Mouse (Mus musculus) thymus, postnatal 25 days (tissue): ENCODE results near the gene Map3k11.

Experiments used
- DNase-seq: peaks from one replicate; pipeline ENCODE4 v3.0.0; 2022

Map3k11 gene

DNA sequence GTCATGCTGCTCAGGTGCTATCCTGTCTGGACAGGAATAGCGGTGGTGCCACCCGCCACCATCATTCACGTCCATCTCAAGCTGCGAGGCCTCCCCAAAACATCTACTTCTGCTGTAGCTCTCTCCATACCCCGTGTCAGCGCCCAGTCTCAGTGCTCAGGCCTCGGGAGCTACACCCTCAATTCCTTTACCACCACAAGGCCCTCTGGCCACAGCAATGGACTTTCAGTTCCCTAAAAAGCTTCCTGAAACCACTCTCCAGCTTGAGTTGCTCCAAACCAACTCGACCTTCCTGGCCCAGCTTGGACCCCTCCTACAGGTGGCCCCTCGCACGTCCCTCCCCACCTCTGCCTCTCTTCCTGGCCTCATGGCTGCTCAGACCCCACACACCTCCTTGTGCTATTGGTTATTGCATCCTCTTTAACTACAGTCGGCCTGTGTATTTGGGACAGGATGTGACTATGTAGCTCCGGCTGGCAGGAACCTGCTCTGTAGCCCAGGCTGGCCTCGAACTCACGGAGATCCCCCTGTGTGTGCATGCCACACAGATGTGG is 23.4 kb downstream of the Map3k11 start:
- DNase-seq, result no peak

DNA sequence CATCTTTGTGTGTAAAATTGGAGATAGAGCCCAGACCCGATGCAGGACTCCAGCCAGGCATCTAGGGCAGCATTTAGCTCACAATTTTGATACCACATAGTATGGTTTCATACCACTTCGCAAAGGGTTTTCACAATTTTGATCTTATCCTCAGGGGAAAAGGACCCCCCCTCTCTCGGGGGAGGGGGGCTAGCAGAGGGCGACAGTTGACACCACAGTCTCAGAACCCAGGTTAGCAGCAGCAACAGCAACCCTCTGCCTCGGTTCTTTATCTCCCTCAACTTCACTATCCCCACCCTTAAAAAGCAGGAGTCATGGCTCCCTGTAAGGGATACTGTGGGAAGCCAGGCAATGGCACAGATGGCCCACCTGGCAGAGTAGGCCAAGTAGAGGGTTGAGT is 24.7 kb downstream of the Map3k11 start:
- DNase-seq, result no peak

DNA sequence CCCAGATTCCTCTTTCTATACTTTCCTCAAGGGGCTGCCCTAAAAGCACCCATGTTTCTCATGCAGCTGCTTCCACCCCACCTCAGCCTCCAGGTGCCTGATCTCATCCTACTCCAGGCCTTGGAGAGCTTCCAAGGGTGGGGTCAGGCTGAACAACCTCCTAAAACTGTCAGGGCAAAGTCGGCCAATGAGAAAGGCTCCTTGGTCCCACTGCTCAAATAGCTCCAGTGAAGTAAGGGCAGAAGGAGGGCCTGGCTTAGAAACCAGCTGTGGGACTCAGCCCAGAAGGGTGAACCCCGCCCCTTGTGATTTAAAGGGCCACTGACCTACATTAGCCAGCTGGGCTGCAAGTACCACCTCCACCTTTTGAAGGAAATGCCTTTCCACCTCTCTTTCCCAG is 25.2 kb downstream of the Map3k11 start:
- no peak for DNase-seq

DNA sequence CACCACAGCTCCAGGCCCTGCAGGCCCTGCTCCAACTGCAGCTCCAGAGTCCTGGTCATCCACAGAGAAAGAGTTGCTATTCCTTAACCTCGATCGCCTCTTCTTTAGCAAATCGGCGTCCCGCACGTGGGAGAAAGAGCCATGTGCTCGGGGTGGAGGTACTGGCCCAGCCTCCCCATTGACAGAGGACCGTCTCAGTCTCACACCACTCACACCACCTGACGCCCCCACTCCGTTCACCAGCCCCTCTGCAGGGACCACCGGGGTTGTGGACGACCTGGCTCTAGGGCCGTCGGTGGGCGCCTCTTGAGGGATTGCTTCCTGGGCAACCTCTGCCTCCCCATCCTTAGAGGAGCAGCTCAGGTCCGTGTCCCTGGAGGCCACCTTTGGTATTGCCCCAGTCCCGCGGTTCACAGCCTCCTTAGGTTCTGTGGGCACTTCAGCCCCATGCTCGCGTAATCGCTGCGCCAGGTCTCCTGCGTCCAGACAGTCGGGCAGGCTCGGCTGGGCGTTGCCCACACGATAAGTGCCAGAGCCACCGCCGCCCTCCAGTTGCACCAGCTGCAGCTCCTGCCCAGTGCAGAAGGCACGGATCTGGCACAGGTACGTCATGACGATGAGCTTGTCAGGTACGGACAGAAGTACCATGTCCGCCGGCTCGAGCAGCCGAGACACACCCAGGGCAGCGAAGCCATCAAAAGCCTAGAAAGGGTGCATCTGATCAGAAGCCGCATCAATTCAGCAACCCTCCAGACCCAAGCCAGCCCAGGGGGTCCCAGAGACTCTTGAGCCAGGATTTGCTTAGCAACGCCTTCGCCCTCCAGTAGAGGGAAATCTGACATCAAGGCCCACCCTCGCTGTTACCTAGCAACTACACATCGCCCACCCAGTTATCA is 27.5 kb downstream of the Map3k11 start:
- DNase-seq, result no peak

DNA sequence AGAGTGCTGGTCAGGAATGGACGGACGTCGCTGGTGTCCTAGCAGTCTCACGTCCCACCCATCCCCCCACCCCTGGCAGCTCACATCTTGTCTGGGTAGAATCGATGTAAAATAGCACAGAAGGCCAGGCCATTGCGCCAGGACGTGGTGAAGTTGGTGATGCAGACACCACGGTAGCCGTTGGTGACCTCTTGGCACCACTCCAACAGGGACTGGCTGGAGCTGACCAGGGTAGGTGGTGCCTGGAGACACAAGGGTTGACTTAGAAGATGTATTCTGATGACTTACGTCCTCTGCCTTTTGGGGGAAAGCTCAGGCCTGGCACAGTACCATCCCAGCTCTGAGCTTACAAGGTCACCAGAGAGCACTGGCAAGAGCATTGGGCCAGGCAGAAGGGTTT is 28.4 kb downstream of the Map3k11 start:
- DNase-seq, result no peak

DNA sequence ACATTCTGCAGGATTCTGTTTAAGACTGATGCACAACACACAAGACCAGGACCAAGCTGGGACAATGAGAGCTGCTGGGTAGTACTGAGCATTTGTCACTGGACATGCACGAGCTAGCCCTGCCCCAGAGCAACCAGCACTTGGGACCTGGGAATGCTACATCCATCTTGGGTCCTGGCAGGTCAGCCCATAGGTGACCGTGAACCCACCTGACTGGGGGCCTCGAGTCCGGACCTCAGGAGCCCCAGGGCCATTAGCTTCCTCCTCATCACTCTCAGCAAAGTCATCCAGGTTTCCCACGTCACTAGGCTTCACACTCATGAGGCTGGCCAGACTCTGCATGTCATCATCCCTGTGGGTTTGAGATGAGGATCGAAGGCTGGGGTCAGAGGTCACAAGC is 32.7 kb downstream of the Map3k11 start:
- no peak for DNase-seq

DNA sequence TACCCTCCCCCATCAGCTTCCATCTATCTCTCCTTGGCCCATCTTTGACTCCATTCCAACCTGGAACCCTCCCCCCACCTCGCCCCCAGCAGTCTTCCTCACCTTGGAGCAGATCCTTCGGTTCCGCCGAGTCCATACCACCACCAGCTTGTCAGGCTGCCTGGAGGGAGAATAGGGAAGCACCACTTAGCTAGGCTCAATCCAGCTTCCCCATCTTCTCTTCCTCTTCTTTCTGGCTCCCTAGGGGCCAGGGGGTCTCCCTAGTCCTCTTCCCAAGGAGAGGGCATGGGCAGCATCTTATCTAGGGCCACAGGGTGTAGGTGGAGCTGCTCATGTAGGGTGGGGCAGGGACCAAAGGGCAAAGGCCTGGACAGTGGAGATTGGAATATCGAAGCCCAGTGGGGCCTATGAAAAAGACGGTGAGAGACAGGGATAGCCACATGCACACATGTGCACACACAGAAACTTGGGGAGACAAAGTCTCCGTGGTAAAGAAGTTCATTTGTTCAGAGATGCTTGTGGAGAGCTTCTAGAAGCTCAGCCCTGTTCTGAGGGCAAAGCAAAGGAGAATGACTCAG is 34.4 kb downstream of the Map3k11 start:
- no peak for DNase-seq

DNA sequence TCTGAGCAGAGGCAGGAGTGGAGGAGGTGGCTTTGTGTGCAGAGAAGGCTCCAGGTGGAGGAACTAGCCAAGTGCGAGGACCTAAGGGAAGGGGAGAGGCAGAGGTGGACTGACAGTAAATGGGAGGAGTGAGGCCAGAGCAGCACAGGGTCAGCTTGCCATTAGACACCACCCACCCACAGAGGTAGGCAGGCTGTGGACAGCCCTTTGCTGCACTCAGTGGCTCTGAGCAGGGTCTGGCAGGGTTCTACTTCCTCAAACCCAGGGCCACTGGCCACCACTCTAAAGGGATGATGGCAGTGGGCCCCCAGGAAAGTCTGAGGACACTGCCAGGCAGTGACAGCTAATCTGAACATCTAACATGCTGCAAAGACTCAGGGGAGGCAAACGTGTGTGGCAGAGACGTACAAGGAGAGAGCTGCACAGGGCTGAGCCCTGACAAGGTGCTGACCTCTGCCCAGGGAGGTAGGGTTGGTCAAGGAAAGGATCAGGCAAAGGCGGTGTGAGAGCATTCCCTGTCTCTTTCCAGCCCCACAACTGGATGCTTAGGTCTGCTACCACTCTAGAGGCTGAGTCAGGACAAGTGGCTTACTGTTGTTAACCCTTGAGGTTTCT is 35.5 kb downstream of the Map3k11 start:
- DNase-seq, result no peak

DNA sequence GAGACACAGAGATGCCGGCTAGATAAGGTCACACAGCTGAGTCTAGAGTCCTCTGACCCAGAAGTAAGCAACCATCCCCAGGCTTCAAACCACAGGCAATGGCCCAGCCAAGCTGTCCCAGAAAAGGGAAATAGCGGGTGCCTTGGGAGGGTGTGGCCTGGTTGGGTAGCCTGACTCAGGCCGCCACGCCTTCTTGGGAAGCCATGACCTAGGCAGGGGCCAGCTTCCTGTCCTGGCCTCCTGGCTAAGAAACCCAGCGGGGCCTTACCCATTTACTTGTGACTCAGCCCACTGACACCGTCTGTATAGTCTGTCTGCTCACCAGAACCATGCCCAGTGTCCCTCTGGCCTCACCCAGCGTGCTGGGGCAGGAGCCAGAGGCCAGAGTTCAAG is 36.0 kb downstream of the Map3k11 start:
- DNase-seq, result peak; percentile 27

DNA sequence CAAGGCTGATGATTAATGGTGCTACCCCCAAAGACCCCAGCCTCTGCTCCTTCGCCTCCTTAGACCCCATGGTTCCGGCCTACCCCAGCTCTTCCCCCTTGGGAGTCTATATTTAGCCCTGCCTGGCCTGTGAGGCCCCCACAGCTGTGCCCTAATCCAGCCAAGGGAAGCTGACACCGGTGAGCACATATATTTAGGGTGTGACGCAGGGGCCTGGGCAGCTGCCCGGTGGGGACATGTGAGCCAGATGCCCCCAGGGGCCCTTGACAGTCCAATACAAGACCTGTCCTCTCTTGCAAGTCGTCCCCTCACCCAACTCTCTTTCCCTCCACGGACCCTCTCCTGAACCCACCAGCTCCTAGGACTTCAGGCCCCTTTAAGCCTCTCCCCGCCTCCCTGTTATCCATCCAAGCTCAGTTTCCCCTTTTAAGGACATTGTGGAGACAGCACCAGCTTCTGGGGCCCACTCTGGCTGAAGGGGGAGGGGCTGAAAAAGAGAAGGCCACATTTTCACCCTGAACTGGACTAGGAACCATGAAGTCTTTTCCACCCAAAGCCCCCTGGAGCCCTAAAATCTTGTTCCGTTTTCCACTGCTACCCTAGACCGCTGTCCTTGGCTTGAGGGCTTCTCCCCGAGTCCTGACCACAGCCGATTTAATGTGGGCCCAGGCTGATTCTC is 36.6 kb downstream of the Map3k11 start:
- DNase-seq, result no peak

DNA sequence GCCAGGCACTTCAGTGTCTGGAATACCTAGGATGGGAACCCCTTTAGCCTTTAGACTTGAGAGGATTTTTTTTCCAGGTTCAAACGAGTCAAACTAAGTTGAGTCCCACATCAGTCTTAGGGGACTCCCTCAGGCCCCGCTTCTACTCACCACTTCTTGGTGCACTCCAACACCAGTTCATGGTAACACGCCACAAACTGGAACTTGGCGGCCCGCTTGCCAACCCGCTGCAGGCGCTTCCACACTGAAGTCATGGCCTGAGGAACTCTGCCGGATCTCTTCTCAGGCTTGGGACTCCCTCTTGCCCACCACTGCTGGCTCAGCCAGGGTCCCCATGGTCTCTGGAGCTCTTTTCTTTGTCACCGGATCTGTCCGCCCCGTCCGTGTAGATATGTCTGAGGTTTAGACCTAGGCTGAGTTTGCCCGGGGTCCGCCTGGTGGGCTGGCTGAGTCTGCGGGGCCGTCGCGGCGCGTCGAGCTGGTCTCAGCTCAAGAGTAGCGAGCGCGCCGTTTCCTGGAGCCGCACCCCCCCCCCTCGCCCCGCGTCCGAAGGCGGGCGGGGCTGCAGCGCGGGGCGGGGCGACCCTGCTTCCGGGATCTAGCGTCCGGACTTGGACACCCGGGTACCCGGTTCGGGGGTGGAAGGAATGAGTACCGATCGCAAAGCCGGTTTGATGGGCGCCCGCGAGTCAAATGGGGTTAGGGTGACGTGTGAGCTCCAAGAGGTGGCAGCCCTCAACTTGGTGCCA is 37.4 kb downstream of the Map3k11 start, which contains the start of gene Ehbp1l1:
TSS of gene Ehbp1l1 (minus strand) at position 551 of the 749 bp plus-strand sequence.
- peak; percentile 79 for DNase-seq

DNA sequence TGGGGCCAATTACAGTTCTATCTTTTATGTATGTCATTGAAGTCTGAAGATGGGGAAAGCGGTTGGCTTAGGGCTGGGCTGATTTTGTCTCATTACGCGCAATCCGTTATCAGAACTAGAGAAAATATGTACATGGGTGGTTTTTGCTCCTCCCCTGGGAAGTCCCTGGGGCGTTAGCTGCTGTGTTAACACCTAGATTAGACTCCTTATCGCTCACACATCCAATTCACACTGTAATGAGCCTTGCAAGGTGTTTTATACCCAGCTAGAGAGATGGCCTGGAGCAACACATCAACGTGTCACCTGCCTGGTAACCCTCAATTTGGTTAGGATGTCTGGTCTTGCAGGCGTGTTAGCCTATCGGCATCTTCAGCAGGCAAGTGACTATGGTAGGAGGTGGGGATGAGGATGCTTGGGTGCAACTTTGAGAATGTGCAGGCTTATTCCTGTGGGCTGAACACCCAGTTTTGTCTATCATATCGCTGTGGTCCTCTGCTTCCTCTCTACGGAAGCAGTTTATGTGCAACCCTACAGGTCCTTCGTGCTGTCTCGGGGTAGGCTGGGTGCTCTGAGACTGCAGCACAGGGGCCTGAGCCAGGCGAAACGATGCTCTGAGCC is 38.5 kb downstream of the Map3k11 start:
- no peak for DNase-seq

DNA sequence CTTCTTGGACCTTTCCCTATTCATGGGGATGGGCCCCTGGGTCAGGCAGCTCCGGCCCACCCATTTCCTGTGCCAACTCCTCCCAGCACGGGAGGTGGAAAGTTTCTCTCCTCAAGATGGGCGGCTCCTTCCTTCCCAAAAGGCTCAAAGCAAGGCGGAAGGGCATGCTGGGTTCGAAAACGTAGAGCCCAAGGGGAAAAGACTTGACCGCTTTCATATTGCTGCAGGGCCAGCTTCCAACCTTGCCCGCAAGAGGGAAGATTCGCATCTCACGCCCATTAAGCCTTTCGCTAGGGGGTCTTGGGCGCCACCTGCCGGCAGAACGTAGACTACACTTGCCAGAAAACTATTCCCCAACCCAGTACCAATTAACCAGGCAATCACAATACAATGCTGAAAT is 39.2 kb downstream of the Map3k11 start:
- DNase-seq, result peak; percentile 91

DNA sequence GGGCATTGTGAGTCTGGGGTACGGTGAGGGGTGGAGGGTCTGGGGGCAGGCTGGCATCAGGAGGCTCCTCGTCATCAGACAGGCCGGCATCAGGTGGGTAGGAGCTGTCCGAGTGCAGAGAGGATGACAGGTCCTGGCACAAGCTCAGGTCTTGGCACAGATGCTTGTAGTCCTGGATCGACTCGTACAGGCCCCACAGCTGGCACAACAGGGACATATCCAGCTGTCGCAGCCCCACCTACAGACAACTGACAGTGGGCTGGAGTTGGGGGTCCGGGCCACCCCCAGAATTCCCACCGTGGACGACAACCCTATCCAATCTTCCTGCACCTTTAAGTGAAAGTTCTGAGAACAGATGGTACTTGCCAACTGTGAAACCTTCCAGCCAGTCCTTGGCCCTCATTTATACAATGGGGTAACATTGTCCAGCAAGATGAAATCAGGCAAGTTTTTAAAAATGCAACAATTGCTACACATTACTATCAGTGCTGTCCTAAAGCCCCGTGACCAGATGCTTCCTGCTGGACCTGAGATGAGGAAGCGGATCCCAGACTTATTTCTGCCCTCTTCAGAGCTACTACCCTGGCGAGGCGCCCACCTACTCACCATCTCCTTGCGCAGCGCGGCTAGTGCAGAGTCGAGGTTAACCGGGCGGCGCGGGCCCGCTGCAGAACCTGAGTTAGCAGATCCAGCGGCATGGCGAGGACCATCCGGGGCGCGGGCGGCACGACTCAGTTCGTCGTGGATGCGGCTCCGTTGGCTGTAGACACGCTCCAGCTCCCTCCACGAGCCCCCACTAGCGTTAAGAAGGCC is 40.3 kb downstream of the Map3k11 start:
- peak; percentile 51 for DNase-seq

DNA sequence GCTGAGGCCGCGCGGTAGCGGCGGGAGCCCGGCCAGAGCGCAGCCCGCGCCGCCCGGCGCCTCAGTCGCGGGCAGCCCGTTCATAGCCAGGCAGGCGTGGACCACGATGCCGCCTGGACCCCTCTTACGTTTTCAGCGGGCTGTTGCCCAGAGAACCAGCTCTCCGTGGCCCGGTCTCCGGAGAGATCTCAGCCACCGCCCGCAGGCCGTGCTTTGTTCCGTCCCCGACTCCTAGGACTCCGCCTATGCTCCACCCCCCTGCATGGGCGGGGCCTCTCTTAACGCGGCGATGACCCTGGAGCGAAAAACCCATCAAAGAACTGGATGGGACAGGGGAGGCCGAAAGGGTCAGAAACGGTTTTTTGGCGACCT is 40.9 kb downstream of the Map3k11 start, which contains the start of gene Fam89b:
TSS of gene Fam89b (minus strand) at position 210 of the 372 bp plus-strand sequence.
- DNase-seq, result peak; percentile 87

DNA sequence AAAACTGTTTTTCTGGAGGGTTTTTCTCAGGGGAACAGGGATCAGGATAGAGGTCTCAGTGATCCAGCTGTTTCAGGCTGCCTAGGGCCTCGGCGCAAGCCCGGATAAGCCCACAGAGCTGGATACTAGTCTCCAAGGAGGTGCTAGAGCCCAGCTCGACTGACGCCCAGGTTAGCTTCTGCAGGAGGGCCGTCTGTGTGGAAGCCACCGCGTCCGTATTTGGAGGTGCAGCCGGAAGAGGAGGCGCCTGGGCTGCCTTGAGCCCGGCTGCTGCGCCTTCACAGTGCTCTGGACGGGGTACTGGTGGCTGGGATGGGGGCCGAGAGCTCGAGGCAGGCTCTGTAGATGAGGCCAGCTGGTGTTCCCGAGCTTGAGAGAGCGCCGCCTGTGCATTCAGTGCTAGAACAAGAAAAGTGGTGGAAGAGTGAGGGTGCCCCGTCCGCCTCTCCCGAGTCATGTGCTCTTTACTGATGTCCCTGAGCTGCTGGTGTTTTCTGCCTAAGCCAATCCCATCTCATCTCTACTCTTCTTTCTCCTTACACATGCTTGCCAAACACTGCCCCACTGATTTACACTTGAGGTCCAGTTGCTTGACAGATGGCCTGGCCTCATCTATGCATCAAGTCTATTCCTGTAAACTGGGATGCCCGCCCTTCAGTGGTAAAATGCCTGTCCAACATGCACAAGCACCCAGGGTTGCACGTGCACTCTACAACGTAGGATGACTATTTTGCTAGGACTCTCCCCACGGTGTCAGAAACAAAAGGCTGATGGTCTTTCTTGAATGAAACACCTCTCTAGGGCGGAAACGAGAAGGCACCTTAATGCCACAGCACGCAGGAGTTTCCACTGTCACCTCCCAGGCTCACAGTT is 42.0 kb downstream of the Map3k11 start:
- DNase-seq, result peak; percentile 56

DNA sequence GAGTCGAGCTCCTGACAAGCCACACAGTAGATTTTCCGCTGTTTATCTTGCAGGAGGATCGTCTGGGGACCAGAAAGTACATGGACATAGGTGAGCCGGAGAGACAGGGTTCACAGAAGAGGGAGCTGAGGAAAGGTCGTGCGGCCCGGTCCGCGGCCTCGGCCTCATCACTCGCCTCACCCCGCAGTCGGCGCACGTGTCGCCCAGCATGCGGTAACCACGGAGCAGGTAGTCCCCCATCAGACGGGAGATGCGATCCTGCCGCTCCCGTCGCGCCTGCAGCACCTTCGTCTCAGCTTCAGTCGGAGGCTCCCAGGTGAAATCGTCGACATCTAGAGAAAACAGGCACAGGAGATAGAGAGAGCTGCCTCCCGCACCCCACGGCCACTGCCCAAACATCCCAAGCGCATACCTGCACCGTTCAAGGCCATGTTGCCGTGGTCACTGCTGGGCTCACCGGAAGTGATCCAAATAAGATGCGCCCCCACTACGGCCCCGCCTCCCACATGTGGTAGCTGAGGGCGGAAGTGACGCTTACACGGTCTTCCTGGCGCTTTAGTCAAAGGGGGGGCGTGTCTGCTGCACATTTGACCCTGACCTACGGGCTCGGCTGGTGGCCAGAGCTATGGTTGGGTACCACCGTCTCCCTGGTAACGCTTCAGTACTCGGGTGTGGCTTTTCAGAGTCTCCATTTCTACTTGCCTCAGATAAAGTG is 42.9 kb downstream of the Map3k11 start:
- peak; percentile 87 for DNase-seq

DNA sequence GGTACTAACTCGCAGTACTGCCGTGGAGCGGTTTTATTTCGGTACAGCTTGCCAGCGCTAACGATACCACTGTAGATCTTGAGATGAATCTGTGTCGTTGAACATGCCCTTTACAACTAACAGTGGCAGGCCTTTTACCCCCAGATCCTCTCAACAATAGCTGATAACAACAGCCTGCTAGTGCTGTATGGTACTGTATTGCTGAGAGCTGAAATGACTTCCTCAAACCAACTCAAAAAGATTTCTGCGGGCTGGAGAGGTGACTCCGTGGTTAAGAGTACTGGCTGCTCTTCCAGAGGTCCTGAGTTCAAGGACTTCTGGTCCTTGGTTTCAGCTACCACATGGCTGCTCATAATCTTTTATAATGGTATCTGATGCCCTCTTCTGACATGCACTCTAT is 45.8 kb downstream of the Map3k11 start:
- DNase-seq, result no peak

DNA sequence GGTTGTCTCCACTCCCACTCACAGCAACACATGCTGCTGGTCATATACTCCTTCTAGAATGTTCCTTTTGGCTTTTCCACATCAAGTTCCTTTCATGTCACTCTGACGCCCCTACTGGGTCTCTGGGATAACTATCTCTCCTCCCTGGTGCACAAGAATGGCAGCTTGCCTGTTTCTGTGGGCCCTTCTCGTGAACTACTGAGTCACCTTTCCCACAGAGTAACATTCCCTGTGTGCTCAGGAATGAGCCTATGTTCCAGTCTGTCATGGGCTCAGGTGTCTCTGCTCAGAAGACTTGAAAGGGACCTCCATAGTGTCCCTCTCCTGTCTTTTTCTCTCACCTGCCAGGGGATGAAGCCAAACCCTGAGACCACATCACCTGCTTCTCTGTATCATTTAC is 50.9 kb downstream of the Map3k11 start:
- DNase-seq, result no peak
